Mouse (Mus musculus) adrenal gland, postnatal 14 days (tissue): ENCODE results near the gene Samd15. TPM values are rescaled to one million over a fixed set of nuclear protein-coding genes. Genes with fewer than 3 reads are reported as not detected.
"Not testable (repeated sequence)": the region's sequence is repeated elsewhere in the genome, so short reads cannot be mapped to it uniquely, and the experiment has no call there.

Experiments
- DNase-seq: peaks from one replicate; pipeline ENCODE4 v3.0.0; 2021; ENCODE audit warnings: mixed read lengths
- long read RNA-seq, 2 experiments: library from polyadenylated mRNA; stranded (forward); transcript quantifications; one replicate each; pipeline ENCODE4 v2.0.0; 2021
- total RNA-seq: library from RNA; stranded (reverse); gene quantifications from 2 replicates; pipeline ENCODE4 v1.2.3, GENCODE M21; 2021

The Samd15 gene
- total RNA-seq: 2.0 and 2.7 TPM in 2 replicates
- long read RNA-seq, experiment 1, partial matches to known transcripts: 0 of 6 reads
- long read RNA-seq, experiment 1, other reads (novel, unspliced or antisense): 3 of 6 reads
- long read RNA-seq, experiment 2, partial matches to known transcripts: 0 of 2 reads
- long read RNA-seq, experiment 2, other reads (novel, unspliced or antisense): 0 of 2 reads

GRCm38 (mm10) chr12:87199206-87199972 is at the start of gene Samd15:
Samd15 (plus strand) TSS chr12:87199723.
- DNase-seq: peak; percentile 63

DNA sequence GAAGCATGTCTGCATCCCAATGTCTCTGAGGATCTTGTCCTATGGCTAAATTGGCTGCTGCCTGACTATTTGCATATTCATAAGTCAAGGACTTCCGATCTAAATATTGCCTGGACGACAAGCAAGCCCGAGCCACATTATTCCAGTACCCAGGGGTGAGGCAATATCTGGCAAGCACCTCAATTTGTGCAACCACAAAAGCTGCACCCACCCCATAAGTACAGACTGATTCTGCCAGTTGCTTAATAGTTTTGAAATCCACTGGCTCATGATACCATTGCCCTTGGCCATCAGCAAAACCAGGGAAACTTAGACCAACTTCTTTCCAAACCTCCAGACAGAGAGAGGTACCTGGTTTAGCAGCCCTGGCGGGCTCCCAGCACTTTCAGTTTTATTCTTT is 45.1 kb upstream of the Samd15 start:
- peak; percentile 64 for DNase-seq

DNA sequence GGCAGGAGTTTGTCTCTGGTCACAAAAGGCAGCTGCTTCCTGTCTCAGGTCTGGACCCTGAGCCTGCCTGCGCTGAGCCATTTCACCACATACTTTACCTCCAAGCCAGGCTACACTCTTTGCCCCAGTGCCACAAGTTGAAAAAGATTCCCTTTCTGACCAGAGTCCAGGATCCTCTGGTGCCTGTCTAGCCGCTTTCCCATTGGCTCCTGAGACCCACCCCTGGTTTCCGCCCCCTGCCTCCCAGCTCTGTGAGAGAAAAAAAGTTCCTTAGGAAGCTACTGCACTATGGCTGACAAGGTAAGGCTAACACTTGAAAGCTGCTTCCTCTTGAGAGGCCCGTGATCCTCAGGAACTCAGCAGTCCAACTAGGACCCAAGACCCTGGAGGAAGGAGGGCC is 42.2 kb upstream of the Samd15 start:
- DNase-seq: peak; percentile 44

- DNase-seq: no peak
Measured at GRCm38 (mm10) chr12:87158099-87158498, 41.4 kb upstream of the Samd15 start.

GRCm38 (mm10) chr12:87160310-87160709 is 39.2 kb upstream of the Samd15 start:
- DNase-seq: no peak

DNA sequence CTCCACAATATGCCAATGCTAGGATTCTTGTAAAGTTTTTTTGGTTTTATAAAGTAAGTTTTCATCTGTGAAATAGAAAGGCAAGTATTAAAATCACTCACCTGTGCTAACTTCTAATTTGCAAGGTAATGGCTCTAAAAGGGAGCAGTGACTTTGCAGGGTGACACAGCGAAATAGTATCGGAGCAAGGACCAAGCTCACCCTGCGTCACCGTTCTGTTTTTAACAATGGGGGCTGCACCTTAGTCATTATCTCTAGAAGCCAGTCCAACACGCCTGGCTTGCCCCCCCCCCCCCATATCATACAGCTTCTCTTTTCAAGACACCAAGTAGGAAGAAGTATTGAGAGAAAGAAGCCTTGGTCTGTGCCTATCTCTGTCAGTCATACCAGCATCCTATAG is 38.7 kb upstream of the Samd15 start:
- no peak for DNase-seq

GRCm38 (mm10) chr12:87175194-87175946 is 24.2 kb upstream of the Samd15 start:
- DNase-seq: no peak

GRCm38 (mm10) chr12:87177631-87178030 is 21.9 kb upstream of the Samd15 start:
- peak; percentile 76 for DNase-seq

DNA sequence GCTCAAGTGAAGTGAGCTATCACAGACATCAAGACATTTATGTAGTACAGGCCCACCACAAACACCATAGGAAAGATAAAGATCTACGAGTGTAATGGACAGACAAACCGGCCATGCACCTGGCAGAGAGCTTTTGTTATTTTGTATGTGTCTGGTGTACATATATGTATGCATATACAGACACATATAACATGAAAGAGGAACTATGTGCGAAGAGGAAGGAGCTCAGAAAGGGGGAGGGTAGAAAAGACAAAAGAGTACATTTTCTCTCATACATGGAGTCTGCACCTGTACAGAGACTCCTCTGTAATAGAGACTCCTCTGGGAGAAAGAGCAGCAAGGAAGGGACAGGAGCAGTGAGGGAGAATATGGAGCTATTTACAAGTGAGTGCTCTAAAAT is 6.5 kb upstream of the Samd15 start:
- DNase-seq: no peak

DNA sequence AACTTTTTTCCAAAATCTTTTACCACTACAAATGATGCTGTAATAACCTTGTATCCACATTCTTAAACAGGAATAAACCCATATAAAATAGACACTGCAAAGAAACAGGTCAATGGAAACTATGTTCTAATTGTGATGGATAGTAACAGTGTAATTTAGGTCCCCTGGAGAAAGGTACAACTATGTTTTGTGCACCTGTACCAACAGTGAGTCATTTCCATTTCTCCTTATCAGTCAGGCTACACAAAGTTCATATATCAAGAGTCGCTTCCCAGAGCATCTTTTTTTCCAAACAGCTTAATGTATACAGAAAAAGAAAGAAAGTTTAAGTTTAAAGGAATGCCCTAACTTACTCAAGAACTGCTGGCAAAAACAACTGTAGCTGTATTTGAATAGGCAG is 4.5 kb upstream of the Samd15 start:
- DNase-seq: no peak

DNA sequence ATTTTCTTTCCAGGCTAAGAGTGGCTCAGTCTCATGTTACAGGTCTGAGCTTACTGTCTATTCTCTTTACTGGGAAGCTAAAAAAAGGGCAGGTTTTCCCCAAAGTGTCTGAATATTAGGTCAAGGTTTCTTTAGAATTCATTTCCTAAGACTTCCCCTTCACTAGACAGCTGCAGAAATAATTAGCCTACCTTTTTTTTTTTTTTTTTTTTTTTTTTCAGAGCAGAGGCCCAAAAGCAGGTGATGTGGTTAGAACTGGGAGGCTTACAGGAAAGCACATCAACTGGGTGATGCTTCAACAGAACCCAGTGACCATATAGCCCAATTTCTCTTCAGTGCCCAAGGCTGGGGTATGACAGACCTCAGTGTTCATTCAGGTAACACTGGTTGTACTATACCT is 3.2 kb upstream of the Samd15 start:
- no peak for DNase-seq

DNA sequence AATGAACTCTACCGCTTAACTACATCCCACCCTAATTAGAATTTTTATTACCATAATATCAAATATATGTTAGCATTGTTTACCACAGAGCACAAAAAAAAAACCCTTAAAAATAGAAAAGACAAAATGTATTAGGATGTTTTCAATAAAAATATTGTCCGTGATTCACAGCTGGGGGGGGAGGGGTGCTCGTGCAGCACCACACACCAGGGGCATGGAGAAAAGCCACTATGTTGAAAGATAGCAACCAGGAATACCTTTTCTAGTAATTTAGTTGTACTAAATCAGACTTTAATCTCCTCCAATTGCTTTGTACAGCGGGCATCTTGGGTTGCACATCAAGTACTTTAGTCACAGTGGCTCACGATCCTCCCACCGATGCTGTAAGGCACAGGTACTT is 731 bp upstream of the Samd15 start:
- peak; percentile 23 for DNase-seq

- peak; percentile 89 for DNase-seq
Measured at GRCm38 (mm10) chr12:87199973-87200586, 557 bp downstream of the Samd15 start, which contains the start of gene Tmed8. Tmed8 (minus strand) TSS chr12:87200454.

- no peak for DNase-seq
Measured at GRCm38 (mm10) chr12:87201694-87202093, 2.2 kb downstream of the Samd15 start.

DNA sequence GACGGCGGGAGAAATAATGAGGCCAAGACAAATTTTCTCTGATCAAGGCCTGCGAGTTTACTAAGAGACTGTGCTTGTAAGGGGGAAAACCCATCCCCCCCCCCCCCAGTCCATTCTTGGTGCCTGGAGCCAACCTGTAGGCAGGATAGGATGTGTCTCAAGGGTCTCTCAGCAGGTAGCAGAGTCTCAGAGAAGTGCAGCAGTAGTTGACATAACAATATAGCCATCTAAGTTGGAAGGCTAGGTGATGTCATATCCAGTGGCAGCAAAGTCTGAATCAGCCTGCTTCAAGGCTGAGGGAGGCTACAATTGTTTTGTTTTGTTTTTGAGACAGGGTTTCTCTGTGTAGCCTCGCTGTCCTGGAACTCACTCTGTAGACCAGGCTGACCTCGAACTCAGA is 6.3 kb downstream of the Samd15 start:
- DNase-seq: not testable (repeated sequence)

GRCm38 (mm10) chr12:87212844-87213606 is 13.5 kb downstream of the Samd15 start:
- DNase-seq: no peak

- no peak for DNase-seq
Measured at GRCm38 (mm10) chr12:87216053-87216452, 16.5 kb downstream of the Samd15 start.

DNA sequence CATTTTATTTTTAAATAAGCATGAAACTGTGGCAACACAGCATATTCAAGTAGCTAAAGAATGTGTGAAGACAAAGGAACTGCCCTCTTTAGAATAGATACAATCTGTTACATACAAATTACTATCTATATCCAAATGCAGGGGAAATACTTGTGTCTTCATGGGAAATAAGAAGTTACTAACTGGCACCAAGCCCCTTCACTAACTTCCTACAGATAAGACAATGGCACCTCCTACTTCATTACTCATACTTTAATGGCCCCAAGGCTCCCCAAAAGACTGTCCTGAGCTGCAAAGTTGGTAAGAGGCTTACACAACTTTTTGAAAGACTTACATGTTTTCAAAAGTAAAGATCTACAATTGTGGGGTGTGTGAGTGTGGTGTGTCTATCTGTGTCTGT is 18.1 kb downstream of the Samd15 start:
- no peak for DNase-seq

DNA sequence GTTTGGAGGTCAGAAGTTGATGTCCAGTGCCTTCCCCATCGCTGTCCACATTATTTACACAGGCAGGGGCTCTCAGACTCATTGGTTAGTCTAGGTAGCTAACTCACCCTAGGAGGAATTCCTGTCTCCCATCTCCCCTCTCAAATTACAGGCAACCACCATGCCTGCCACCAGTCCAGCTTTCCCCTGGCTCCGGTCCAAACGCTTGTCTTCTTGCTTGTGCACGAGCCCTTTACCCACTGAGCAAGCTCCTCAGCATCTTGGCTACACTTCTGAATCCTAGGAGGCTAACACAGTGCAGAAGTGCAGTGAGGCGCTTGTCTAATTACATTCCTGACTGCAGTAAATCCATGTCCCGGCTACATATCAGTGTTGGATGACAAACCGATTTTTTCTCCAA is 19.8 kb downstream of the Samd15 start:
- peak; percentile 20 for DNase-seq

DNA sequence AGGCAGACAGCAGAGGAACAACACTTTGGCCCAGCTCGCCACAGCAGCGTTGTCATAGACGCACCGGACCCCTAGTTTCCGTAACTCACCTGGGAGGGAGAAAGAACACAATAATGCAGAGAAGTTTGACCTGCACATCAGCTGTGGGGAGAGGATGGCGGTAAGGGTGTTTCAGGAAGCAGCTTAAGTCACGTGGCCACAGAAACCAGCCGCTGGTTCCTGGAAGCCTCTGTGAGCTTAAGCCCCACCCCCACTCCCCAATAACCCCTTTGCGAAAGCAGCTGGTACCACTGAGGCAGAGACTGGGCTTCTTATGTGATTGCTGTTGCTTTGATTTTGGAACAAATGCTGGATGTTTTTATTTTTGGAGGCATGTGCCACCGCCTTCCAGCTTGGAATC is 25.4 kb downstream of the Samd15 start:
- no peak for DNase-seq

GRCm38 (mm10) chr12:87226801-87227200 is 27.3 kb downstream of the Samd15 start:
- DNase-seq: no peak

DNA sequence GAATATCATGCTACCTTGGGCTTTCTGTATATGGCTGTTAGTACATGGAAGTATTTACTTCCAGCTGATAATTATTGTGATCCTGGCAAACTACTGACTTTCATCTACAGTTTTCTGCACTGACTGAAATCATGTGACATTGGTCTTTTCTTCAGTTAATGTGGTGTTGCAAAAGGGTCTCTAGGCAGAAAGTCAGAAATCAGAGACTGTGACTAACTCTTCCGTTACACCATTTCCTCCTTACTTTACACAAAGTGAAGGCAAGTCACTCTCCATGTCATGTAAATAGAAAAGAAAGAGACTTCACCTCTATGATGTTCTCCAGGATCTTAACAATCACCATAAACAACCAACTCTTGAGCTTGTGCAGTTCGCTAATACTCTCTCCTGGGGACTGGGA is 30.1 kb downstream of the Samd15 start:
- no peak for DNase-seq
